Mouse (Mus musculus) 3134 (cell line): ENCODE data around the gene Chd3.
A peak's percentile ranks its signal among the peaks of the same experiment; 100 is the strongest.
"Not testable (repeated sequence)": the region's sequence is repeated elsewhere in the genome, so short reads cannot be mapped to it uniquely, and the experiment has no call there.

Experiments
- DNase-seq: peaks from one replicate; pipeline ENCODE4 v3.0.0-alpha.2; 2011; ENCODE audit warnings: low spot score; ENCODE audit not compliant: insufficient read length; ENCODE audit errors: extremely low read depth

Gene Chd3

DNA sequence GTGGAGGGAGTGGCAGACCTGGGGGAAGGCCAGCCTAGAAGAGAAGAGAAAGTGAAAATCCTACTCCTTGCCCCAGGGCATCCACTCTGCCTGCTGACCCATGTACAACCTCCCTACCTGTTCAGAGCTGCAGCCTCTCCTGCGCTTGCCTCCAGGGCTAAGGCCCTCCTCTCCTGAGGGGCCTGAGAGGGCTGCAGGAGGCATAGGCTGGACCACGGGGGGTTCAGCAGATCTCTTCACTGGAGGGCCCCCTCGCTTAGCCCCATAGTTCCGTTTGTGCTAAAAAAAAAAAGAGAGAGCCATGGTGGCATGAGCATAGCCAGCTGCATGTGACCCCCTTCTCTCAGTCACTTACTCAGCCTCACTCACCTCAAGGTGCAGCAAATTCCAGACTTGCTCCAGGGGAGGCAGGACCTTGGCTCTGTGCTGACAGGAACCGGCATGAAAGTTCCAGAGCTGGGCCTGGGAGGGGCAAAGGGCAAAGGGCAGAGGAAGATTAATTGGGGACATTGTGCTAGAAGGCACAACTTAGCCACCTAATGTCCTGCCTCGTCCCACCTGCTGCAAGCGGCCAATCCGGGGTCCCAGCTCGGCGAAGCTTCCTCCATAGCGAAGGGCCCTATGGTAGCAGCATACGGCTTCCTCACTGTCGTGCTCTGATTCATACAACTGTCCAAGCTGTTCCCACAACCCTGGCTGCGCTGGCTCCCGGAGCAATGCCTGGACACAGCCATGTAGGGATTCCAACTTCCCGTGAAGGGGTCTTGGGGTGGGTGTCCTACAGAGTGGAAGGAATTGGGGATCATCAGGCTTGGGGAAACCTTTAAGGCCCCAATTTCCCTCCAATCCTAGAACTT, 37.9 kb upstream of the Chd3 start:
- DNase-seq = no peak

DNA sequence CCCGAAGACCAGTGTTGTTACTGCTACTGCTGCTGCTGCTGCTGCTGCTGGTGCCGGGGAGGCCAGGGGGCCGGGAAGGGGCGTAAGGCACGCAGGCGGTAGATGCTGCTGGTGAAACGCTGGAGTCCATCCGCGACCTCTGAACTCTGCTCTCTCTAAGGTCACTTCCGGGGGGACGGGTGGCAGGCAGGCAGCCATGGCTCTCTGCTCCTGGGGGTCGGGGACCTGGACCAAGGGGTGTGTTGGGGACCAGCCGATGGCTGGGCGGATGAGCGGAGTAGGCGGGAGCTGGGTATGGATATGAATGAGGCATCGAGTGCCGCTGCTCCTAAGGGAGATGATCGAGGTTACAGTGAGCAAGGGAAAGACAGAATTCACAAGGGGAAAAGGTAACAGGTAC, 37.1 kb upstream of the Chd3 start:
- DNase-seq = no peak

DNA sequence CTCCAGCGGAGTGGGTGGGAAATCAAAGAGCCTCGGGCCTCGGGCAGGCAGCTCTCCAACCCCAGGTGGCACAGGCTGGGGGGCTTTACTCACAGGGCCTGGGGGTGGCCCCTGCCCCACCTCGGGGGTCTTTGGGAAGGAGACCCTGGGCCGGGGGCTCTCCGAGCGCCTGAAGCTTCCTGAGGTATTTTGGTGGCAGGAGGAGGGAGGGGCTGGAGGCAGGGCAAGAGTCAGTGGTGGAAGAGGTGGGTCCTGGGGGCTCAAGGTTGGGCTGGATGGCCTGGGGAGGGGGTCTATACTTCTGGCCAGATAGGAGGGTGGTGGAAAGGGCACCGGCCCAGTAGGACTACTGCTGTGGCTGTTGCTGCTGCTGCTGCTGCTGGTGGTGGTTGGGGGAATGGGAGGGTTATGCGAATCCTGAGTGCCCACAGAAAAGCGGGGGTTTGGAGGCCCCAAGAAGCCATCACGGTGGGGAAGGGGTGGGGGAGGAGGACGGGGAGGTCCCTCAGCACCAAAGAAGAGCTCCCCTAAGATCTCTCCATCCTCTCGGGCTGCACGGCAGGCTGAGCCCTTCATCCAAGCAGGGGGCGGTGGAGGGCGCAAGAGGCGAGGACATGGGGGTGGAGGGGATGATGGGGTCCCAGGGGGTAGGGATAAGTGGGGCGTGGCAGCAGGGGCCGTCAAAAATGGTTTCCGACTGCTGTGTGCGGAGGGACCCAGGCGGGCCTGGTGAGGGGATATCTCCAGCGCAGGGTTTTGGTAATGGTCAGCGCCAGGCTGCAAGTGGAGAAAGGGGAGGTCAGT, 36.4 kb upstream of the Chd3 start:
- no peak for DNase-seq

DNA sequence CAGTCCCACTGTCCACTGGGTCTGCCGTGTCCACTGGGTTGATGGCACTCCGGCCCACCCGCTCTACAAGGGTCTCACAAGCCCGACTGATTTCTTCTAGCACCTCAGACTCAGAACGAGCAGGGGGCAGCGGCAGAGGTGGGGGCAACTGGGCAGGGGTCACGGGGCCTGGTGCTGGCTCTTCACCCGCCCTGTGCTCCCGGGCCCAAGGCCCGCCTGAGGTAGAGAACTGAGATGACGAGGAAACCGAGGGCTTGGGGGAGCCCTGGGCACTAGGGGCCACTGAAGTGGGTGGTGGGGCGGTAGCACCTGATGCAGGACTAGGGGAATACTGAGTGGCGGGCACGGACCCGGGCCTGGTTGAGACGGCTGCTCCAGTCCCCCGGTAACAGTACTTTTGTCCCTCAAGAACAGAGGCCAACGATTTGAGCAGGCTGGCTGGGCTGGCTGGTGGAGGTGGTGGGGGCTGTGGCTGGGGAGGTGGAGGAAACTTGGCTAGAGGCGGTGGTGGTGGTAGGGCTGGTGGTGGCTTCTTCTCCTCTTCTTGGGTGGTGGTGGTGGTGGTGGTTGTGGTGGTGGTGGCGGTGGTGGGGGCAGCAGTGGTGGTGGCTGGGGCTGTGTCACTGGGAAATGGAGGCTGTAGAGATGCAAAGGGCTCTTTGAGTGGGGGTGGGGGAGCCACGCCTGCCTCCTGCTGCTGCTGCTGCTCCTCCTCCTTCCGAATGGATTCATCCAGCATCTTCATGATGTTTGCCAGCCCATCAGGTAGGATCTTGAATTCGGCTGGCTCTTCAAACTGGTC, 35.6 kb upstream of the Chd3 start:
- DNase-seq = no peak

DNA sequence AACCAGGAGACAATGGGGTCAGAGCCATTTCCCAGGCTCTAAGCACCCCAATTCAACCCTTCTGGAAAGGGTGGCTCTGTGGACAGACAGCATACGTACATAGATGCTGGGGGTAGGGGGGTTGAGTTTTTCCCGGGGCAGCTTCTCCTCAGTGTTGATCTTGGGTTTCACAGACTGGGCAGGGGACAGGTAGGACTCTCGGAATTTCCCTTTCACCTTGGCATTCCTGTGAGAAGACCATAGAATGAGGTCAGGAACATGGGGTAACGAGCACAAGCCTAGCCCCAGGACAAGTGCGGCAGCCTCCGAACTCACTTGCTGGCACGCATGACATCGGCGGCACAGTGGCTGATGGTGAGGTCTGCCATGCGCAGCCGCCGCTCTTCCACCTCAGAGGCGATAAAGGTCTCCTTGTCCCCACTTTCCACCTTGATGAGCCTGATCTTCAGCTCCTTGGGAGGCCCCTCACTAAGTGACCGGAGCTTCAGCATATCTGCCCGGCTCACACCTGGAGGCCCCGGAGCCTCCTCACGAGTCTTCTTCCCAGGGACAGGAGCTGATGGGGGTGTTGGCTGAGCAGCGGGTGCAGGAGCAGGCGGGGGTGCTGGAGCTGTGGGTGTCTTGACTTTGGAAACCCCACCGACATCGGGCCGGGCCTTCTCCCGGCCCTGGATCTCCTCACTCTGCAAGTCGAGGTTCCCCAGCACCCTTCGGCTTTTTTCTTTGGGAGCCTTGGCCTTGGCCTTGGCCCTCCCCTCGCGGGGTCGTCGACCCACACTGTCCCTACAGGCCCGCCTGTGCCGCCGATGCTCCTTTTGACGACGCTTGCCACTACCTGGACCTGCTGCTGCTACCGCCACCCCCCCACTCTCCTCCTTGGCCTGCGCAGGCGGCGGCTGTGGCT, 34.7 kb upstream of the Chd3 start:
- DNase-seq = no peak

DNA sequence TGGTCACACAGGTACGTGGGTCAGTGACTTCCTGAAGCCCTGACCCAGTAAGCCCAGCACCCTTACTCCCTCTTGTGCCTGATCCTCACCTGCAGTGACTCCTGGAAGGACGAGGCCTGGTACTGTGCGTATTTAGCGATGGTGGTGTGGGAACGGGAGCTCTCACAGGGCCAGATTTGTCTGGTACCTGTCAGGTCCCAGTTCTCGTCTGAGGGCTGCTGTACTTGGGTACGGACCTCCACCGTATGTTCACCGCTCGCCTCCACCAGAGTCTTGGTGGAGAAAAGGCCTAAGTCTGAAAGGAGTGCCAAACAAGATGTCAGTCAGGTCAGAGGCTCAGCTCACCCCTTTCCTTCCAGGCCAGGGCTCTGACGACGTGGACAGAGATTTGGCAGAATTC, 32.8 kb upstream of the Chd3 start:
- no peak for DNase-seq

DNA sequence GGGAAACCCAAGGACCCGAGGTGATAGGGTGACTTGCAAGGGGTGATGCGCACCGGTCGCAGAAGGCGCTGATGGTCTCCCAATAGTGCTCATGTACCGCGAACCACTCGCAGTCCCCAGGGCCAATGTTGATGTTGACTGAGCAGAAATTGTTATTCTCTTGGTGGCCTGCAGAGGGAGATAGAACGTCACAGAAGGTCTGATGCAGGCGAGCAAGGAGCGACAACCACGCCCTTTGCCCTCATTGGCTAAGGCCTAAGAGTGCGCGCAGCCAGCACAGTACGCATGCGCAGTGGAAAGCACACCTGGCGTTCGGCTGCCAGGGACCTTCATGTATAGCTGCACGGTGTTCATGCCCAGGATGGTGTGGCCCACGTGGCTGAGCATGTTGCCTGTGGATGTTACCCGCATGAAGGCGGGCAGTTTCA, 32.0 kb upstream of the Chd3 start:
- DNase-seq = peak; percentile 66

DNA sequence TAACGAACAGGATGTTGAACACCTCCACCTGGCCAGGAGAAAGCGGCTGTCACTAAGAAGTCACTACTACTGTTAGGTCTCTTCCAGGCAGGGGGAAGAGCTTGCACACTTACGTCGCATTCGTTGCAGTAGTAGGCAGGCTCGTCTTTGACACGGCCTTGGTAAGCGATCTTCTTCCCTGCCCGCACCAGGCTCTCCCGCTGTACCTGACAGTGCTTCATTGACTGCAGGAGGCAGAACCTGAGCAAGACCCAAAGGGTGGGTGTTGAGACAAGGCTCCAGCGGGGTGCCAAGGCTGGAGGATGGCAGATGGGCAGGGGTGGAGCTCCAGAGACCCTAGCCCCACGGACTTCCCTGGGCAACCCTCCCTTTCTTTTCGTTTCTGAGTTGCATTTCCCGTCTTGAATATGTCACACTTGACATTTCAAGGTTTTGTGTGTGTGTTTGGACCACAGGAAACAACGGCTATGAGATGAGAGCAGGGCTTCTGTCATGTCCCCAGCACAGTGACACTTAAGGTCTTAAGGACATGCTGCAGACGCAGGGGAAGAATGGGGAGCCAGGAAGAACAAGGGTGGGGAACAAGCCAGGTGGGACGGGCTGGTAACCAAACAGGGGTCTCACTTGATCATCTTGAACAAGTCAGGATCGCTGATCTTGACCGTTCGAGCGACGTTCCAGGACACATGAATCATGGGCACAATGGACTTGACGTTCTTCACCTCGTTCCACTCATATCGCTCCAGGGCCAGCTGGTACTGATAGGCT, 31.1 kb upstream of the Chd3 start:
- DNase-seq = no peak

DNA sequence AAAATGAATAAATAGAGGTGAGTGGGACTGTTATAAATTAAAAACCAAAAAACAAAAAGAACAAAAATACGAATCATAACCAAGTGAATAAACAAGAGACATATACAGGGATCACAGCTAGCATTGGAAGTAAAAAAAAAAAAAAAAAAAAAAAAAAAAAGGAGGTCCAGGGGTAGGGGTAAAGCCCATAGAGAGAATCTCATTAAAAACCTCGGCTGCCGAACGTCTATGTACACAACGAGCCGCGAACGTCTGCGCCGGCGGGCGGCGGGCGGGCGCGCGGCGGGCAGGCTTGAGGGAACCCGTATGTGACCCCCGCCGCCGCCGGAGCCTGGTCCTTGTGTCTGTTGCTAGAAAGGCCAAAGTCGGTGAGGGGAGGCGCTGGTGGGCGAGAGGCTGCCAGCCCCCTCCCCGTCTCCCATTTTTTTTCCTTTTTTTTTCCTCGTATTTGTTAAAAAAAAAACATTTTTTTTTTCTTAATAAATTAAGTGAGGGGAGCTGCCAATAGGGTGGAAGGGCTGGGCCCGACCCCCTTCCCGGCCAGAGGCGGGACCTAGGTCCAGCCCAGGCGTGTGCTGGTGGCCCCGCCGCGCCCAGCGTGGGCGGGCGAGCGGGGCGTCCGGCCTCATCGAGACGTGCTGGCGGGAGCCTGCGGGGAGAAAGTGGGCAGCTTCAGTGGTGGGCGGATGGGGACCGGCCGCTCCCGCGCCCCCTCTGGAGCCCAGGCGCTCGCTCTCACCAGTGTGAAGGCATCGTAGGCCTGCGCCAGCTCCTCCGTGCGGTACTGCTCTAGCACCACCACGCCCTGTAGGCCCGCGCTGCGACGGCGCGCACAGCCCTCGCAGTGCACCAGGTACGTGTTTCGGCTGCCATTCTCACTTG, 30.2 kb upstream of the Chd3 start:
- DNase-seq = peak; percentile 37

DNA sequence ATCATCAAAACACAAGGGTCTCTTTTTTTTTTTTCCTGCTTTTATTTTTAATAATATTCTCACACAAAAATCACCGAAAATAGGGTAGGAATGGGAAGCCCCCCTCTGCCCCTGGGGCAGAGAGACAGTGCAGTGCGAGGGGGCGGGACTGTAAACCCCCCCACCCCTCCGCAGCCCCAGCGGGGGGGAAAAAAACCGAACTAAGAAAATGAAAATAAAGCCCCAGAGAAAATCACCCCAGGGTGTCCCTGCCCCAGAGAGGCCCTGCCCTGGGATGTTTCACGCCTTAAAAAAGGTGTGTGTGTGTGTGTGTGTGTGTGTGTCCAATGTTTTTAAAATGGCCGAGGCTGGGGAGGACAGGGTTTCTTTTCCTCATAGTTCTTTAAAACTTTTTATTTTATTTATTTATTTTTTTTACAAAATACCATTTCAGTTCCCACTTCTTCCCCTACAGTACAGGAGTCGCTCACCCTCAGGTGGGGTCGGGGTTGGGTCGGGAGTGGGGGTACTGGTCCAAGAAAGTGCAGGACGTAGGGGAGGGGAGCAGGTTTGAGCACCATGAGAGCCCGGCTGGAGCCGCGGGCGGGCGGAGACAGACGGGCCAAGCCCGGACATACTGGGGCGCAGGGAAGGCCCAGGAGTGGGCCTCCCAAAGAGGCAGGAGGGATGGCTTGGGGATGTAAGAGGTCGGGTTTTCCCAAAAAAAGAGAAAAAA, 29.4 kb upstream of the Chd3 start:
- DNase-seq = no peak

DNA sequence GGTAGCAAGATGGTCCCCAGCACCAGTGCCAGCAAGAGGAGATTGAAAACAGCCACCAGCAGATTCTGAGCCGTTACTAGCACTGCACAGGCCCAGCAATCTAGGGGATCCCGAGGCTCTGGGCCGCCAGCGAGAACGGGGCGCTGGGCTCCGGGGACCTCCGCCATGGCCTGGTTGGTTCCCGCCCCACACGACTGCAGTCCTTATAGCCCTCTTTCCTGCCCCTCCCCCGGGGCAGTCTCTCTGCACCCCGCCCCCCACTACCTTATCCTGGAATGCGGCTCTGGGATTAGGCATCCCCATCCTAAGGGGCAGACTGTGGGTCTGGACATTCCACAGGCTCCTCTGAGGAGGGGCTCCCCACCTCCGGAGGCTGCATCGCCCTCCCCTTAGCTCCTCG, 28.9 kb upstream of the Chd3 start, which contains the start of gene Tmem88:
Gene Tmem88 (minus strand): TSS at position 176 of the 400 bp plus-strand sequence.
- DNase-seq = no peak

DNA sequence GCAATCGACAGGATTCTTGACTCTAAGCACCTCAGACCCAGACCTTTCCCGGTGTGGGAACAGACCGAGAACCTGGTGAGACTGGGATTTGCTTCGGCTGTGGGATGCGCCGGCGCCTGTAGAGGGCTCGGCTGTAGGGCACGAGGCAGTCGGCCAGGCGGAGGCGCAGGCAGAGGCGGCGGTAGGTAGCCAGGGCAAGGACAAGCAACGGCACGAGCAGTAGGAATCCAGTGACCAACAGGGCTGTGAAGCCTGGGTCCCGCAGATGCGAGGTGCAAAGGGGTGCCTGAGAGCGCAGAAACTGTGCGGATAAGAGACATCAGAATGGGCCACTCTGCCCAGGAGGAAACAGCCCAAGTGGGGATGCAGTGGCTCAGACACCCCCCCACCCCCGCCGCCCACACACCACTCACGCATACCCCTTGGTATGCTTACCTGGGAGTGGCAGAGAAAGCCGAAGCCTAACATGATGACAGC, 28.4 kb upstream of the Chd3 start:
- peak; percentile 34 for DNase-seq

DNA sequence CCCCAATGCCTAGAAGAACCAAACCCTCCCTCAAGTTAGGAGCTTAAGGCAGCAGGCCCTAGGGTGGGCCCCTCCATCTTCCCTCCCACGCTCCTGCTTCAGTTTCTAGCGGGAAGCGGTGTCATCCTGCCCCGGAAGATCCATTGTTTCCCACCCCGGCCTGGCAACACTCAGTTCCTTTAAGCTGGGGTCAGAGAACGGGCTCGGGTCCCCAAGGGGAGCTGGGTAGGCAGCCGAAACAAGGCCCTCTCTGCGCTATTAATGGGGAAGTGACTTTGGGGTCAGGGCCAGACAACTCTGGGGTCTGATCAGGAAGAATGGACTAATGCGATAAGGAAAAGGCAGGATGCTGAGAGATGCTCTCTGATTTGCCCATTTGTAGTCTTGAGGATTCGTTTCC, 27.6 kb upstream of the Chd3 start:
- DNase-seq = no peak

DNA sequence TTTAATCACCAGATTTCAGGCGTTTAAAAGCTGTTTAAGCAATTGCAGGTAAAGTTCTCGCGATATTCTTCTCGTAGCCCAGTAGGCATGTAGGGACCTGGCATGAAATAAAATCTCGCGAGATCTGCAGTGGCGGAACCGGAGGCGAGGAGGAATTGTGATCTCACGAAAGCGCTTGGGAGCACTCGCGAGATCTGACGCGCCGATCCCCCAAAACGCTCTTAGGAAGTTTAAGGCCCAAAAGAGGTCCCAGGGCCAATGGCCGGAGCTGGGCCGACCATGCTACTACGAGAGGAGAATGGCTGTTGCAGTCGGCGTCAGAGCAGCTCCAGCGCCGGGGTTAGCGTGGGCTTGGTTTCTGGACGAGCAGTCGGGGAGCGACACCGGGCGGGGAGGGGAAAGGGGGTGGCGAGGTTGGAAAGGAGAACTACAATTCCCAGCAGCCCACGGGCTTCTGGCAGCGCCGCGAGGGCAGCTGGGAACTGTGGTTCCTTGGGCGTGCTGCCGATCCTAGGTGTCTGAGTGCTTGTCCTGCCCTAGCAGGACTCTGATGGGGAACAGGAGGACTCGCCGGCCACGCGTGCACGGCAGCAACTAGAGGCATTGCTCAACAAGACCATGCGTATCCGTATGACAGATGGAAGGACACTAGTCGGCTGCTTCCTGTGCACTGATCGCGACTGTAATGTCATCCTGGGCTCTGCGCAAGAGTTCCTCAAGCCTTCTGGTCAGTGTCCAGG, 26.6 kb upstream of the Chd3 start:
- peak; percentile 98 for DNase-seq

DNA sequence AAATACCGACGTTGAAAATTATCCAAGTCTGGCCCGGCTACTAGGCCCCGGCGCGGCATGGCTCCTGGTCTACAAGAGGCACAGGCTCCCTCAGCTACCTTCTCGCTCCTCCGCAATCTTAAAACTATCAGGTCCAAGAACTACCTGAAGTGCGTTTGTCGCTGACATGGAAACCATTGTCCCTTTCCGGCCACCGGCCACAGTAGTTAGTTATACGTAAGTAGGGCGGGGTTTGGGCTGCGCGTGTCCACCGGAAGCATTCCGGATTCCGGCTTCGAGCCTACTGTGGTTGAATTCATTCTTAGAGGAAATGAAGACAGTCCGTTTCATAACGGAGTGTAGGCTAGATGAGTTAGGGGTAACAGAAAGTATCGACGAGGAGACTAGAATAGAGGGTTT, 26.0 kb upstream of the Chd3 start, which contains the start of the genes Naa38 and Cyb5d1:
Gene Naa38 (plus strand): TSS at position 253 of the 399 bp plus-strand sequence.
Gene Cyb5d1 (minus strand): TSS at position 397 of the 399 bp plus-strand sequence.
- peak; percentile 81 for DNase-seq

DNA sequence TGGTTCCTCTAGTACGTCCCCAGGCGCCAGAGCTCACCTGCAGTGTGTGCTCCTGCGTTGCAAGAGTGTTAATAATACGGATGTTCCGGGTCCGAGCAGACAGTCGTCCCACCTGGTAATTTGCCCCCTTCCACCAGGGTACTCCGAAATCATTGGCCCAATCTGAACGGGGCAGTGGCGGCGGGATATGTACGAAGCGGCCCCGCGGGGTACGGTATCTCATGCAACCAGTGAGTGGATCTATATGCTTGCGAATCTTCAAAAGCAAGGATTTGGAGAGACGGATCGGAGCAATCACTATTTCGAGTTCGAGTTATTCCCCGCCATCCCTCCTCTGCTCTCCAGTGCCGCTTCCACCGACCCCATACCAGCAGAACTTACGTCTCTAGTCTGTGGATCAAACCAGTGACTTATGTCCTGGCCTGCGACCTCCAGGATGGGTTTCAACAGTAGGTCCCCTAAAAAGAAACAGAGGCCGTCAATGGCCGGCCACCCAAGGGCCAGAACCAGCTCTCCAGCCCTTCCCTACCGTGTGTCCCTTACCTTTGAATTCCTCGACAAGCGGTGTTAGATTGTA, 25.5 kb upstream of the Chd3 start:
- DNase-seq = not testable (repeated sequence)
